Mouse (Mus musculus) fat pad, adult 2 months (tissue): ENCODE measurements at regions not wholly inside any gene's neighbourhood (a gene's known extent, or its start where the extent isn't known, plus 50 kb on each side); places are given as distances from the start of the nearest gene placed in this dataset.

ENCODE experiments used
- DNase-seq: peaks from one replicate; pipeline ENCODE4 v3.0.0-alpha.2; 2011; ENCODE audit warnings: low read depth, low spot score; ENCODE audit errors: extremely low read depth

DNA sequence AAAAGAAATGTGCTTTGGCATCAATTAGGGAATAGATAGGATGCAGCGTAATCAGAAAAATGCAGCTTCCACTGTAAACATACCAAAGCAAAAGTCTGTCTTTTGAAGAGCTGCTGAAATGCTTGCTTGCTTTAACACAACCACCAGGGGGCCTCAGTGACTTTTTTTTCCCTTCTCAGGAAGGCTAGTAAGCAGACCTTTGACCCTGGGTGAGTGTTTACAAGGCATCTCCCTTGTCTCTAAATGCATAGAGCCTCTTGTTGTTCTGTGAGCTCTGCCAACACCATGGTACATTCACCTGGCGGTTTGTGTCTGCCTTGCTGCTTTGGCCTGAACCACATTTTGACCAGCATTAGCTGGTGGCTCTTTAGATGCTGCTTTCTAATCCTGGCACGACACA lies 191.9 kb upstream of the C9orf72 start:
- DNase-seq: no peak

DNA sequence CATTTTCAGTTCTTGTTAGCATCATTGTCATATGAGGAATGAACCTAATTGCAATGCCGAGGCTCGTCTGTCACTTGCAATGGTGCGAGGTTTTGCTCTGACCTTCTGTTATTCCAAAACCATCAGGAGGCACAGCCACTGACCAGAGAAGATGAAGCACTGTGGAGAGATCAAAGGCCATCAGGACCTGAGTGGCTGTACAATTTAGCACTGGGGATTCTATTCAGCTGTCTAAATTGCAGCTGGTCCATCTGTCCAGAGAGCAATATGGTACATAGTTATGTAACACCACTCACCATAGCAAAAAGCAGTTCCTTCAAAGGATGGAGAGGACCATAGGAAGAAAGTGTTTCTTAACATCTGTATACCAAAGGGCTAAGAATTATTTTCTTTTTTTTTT lies 187.5 kb upstream of the C9orf72 start:
- DNase-seq: no peak

DNA sequence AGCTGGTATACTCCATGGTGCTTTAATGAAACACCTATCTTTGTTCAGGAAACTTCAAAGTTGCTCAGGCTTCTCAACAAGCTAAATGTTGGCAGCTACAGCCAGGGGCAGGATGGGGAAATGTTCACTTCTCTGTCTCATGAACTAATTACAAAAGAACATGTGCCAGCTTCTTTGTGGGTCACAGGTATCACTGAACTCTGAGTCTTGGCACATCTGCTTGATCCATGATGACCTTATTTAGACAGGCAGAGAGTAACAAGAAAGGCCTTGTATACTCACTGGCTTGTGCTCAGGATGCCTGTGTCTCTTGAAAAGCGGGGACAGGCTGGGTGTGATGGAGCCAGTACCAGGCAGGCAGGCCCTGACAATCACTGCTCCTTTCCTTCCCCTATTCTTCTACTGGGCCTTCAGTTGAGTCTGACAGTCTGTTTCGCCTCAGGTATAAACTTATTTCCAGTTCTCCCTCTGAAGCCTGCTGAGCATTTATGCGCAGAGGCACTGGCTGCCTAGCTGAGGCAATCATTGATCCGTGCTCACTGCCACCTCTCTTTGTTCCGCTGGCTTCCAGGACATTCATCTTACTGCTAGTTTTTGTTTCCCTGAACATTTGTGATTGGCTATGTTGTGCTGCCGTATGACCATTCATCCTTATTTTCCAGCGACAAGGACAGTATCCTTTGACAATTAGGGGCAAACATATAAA lies 179.5 kb upstream of the C9orf72 start:
- no peak for DNase-seq

DNA sequence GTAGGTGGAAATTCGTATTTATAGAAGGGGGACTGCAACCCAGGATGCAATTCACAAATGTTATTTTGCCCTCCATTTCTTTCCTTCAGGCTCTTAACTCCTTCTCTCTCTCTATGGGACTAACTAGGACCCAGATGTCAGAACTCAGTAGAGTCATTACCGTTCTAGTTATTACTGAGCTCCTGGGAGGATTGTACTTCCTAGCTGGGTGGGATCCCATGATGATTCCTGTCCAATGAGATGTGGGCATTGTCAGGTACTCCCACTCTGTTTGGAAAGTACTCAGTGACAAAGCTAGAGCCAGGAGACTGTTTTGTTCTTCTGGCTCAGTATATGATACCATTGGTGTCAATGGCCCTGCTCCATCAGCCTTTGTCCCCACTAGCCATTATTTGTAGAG lies 178.1 kb upstream of the C9orf72 start:
- DNase-seq: no peak

DNA sequence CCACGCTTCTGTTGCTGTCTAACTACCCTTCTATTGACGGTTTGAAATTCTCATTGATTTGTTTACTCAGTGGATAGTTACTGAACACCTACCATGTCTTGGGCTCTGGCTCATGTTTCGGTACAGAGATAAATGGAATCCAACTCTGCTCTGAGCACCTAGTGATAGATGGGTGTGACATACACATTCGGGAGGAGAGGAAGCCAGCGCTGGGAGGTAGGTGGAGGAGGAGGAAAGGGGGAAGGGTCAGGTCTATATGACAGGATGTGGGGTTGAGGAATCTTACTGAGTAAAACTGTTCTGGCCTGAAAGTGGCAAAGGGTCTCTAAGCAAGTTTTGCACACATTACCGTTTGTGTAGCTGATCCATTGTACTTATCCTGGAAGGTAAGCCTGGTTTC lies 177.6 kb upstream of the C9orf72 start:
- DNase-seq: no peak

DNA sequence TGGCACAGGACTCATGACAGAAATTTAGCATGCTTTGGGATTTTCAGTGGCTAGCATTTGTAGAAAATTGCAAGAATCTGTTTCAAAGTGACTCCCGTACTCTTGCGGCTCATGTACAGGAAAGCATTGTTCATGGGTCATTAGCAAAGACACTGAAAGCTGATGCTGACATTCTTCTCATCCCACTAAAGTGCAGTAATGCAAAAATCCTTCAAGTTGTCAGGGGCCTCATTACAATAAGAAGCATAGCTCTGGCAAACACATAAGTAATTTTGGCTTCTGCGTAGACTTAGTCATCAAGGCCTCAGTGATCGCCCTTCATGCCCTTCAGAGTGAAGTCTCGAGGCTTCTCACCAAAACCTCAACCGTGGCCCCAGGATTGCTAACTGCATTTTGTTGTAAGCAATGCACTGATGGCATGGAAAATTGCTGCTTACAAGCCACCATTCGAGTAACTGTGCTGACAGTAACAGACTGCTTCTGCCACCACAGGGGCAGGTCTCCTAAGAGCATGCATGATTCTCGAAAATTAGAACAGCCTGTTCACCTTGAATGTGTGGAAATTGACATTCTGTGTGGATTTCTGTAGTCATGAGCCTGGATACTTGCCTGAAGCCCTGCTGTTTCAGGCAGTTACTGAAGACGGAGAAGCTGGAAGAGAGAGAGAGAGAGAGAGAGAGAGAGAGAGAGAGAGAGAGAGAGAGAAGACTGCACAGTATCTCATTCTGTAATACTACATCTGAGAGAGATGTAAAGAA lies 176.6 kb upstream of the C9orf72 start:
- DNase-seq: no peak

DNA sequence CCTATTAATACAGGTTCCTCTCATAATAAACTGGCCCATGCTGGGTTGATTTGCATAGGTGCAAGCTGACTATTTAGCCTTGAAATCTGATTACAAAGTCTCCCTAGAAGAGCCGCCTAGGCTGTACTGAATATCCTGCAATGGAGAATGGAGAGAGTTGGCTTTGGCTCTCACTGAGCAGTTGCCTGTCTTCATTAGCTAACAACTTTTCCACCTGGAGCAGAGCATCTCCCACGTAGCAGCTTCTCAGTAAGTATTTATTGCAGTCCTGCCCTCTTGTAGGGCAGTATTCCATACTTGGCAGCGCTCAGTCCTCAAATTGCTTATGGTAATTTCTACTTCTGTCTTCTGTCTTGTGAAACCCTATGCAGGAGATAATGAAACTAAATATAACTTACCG lies 175.8 kb upstream of the C9orf72 start:
- DNase-seq: no peak

DNA sequence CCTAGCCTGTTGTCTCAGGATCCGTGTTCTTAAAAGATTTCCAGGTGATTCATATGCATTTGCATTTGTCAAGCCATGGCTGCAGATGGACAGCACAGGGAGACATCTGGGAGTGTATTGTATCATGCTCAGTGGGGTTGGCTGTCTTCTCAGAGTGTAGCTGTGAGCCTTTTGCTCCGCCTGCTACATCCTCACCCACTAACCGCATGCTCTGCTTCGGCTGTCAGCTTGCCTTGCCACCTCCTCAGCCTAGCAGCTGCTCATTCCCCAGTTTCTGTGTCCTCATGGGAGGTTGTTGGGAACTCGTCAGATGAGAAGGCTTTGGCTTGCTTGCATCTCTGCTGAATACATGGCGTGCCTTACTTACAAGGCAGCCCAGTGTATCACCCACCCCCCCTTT lies 174.5 kb upstream of the C9orf72 start:
- DNase-seq: no peak

DNA sequence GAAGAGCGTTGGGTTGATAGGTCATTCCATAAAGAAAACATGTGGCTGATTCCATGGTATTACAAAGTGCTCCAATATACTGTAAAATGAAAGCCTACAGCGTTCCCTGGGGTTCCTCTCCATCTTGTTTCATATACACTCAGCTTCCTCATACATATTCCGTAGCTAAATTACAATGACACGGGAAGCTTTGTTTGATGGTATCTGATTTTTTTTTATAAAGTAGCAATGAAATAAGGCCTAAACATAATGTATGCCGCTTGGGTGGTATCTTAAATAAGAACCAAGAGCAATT lies 169.6 kb upstream of the C9orf72 start:
- no peak for DNase-seq

DNA sequence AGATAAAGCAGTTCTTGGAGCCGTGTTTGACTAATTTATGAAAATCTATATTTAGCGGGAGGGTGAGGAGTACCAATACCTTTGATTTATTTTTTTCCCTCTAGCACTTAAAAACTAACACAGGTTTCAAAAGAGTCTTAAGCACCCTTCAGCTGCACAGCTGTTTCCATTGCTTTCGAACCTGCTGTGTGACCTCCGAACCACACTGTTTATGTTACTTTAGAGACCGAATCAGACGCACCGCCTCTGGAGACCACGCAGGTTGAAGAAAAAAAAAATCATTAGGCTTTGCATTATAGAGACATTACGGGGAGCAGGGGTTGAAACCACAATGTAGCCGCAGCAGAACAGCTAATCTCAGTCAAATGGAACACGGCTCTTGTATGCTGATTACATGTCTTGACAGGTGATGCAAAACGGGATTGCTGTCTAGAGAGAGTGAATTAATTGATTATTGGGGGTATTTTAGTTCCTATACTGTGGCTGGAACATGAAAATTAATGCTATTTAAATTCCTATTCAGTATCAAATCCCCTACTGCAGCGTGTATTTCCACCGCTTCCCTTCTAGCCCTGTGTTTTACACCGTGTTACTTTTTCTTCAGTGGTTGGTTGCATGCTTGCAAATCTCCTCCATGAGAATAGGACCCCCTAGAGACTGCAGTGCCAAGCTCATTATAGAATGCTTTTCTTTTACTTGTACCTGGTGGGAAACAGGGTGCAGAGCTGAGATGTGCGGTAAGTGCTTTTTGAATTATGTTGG lies 169.0 kb upstream of the C9orf72 start:
- DNase-seq: no peak

DNA sequence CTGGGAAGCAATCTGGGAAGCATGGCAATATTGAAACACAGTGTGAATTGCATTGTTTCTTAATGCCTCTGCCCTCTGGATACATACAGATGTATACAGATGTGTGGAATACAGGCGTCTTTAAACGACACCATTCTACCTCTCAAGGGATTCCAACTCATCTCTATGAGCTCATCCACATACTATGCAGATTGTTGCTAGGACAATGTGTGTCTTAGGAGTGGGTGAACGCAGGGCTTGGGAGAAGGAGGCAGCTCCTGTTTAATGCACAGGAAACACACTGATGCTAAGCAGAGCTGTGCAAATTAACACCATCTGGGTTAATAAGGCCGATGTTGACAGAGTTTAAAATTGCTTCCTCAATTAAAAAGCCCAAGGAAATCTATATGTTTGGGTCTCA lies 149.8 kb upstream of the C9orf72 start:
- DNase-seq: no peak

DNA sequence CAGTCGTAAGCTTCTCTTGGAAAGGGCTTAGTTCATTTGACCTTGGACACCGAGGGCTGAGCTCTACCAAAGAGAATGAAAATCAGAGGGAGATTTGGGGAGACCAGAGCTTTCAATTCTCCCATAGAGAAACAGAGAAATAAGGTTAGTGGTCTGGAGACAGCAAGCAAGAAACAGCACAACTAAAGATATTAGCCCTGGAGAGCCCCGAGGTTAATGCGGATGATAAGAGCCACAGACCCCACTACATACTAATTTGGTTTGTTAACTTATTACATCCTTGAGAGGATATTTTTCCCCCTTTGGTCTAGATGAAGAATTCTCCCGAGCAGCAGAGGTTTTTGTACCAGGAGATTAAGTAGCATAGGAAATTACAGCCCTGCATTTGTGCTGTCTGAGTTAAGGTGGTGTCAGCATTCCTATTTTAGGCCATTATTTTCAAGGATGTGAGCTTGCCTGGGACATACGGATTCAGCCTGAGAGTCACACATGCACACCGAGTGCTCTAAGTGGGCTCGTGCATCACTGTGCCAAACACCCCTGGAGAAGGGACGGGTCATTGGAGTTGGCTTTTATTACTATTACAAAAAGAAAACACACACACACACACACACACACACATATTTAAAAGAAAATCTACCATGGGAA lies 147.4 kb upstream of the C9orf72 start:
- no peak for DNase-seq

DNA sequence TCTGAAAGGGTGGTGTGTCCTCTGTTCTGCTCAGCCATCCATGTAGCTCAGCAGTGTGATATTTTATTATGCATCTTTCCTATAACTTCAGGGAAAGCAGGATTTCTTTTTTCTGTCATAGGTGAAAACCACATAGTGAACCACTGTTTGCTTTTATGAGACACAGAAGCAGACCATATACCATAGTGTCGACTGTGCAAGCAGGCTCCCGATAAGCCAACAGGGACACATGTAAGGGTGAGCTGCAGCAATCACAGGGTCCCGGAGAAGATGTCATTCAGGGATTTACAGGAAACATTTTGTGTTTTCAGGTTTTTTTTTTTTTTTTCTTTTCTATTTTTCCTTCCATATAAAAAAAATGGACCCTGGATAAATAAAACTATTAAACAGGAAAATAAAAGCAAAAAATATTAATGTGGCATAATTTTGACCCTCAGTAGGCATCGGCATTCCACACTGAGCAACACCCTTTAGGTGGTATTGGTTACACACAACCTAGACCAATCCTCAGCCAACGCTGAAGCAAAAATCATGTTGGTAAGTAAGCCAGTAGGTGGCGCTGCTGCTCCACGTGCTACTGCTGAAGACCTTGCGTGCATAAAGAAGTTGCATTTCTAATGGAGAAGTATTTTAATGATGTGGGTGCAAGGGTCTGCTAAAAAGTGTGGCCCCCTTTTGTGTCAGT lies 146.7 kb upstream of the C9orf72 start:
- no peak for DNase-seq

DNA sequence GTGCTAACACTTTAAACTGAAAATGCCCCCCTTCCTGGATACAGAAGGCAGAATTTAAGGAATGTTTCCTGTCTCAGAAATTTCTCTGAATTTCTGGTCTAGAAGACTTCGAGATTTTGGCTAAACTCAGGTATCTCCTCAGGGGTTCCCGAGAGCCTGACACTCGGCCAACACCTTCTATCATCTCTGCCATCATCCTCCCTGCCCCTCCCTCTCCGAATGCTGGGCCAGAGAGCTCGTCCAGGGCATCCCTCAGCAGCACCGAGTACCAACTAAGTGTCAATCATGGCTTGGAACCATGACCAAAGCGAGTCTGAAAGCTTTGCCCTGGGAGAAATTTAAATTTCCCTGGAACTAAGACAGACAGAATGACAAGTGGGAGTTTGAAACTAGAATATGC lies 138.2 kb upstream of the C9orf72 start:
- no peak for DNase-seq

DNA sequence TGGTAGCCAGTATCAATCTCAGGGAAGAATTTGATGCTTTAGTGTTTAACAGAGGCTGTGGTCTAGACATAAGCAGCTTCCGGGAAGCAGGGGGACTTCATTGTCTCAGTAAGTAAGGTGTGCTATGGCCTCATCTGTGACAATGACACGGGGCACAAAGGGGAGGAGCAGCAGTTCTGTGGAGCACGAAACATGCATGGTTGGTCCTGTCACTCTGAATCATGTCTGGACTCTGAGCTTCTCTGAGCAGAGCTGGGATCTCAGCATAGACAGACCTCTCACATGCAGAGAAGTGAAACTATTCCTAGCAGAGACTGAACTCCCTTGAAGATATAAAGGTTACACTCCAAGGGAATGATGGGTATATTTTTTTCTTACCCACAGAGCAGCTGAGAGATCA lies 136.2 kb upstream of the C9orf72 start:
- DNase-seq: no peak

DNA sequence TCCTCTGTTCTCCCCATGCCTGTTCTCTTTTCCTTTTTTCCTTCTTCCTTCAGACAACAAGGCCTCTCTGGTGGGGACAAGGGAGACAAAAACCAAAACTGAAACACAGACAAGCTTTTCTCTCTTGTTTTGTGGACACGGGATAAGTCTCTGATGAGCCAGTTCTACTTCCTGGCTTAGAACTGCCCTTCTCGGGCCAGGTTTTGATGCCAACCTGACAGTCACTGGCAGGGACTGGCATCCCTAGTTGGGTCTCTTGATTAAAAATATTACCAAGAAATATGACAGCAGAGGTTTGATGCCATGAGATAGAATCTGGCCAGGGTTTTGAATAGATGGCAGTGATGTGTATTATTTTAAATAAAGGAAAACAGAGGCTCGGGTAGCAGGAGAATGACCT lies 133.4 kb upstream of the C9orf72 start:
- no peak for DNase-seq

DNA sequence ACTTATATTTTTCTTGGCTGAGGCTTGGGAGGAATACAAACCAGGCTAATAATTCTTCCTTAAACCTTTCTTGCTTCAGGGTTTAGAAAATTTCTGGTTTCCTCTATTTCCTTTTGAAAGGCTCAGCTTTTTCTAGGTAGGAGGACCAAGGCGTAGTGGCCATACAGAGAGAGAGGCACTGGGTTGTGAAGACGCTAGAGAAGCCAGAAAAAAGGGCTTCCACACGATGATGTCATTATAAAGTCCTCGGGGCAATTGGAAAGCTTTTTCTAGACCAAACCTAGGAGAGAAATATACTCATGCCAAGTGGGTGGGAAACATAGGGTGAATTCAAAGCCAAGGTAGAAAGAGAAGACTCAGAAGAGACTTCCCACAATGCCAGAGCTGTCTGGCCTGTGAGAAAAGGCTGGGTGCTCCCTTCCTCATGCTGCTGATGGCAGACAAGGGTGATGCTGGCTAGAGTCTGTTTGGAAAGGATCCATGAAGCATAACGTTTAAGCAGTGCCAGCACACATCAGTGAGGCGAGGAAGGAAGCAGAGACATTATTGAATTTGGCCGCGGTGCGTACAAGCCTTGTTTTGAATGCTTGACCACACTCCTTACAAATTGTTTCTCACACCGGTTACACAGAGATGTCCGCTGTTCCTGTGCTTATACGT lies 131.1 kb upstream of the C9orf72 start:
- no peak for DNase-seq

DNA sequence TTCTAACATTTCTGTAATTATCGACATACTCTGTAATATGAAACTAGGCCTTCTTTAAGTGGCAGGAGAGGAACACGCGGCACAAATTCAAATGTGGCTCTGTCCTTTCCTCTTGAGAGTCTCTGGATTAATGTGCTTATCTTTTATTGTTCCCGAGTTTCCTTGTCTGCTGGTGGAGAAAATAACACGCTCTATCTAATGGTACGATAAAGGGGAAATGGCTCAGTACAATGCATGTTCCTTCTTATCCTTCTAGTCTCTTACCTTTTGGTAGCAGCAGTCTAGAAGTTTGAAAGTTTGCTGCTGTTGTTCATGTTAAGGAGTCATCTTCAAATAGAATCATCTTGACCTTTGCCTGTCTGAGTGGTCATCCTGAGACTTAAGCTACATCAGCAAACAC lies 130.1 kb upstream of the C9orf72 start:
- no peak for DNase-seq

DNA sequence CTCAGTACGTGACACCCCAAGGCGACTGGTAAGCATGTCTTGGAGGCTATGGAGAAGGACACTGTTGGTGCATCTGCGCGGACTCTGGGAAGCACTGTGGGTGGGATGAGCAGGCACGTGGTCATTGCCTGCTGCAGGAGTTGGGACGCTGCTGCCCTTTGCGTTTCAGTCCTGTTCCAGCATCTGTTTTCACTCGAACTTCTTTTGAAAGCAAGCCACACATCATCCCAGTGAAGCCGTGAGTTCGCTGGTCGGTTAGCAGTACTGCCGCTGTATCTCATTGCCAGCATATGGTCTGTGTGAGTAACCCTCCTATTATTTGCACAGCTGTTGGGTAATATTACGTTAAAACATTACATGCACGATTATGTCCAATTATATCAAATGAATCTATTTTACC lies 128.1 kb upstream of the C9orf72 start:
- no peak for DNase-seq

DNA sequence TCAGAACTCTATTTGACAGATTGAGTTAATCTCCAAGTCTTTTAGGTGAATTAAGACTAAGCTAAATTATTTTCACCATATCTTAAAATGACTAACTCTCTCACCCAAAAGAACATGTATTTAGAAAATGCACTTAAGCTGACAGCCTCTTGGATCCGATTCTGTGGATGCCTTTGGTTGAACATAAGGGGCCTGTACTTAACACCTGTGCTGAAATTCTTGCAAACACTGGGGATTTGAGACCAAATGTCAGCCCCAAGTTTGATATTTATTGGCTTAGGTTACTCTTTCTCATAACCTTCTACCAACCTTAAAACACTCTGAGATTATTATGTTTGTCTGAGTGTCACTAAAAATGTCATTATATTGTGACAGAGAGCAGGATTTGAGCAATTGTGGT lies 126.6 kb upstream of the C9orf72 start:
- DNase-seq: no peak

DNA sequence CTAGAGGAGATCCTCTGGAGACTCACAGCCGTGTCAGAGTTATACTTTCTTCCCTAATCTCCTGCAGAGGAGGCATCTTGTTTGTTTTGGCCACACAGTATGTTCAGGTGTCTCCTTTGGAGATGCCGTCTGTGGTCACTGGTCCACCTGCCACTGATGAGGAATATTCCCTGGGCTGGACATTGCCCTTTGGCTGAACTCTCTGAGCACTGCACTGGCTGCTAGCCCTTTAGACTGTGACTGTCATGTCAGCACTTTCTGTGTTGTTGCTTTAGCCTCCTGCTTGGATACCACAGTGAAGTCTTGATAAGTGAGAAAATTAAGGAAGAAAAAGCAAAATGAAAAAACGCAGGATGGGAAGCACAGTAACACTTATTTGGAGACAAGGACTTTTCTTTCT lies 124.5 kb upstream of the C9orf72 start:
- DNase-seq: no peak
